Mouse (Mus musculus): Measurements from ENCODE around the gene Tmc5.

- TF ChIP-seq CTCF (conservative IDR thresholded peaks at IDR 0.05; ENCODE audit: insufficient read depth, insufficient read length, low read depth, low read length) (no peak), POLR2A (IDR thresholded peaks at IDR 0.05; ENCODE audit: low read depth, low read length) (no peak)
Measured at GRCm38 (mm10) chr7:118584926-118585325, 12.2 kb upstream of the Tmc5 start.

All from kidney, adult 2 months (tissue).